Mouse (Mus musculus) yolk sac, embryonic 10.5 days (tissue): ENCODE results near the gene Plekhg5.
"Not testable (repeated sequence)": the region's sequence is repeated elsewhere in the genome, so short reads cannot be mapped to it uniquely, and the experiment has no call there.

ENCODE experiments used
- DNase-seq: peaks from one replicate; pipeline ENCODE4 v3.0.0-alpha.2; 2017; ENCODE audit warnings: low spot score

Gene Plekhg5

GRCm38 (mm10) chr4:152072121-152072601, at the start of gene Plekhg5:
Gene Plekhg5 (plus strand): TSS chr4:152072498.
- no peak for DNase-seq

- DNase-seq = no peak
These were observed 49.8 kb upstream of the Plekhg5 start for GRCm38 (mm10) chr4:152022506-152022905.

GRCm38 (mm10) chr4:152024525-152024924, 47.8 kb upstream of the Plekhg5 start:
- DNase-seq = no peak

GRCm38 (mm10) chr4:152026751-152027508, 45.4 kb upstream of the Plekhg5 start:
- DNase-seq = peak; percentile 82

GRCm38 (mm10) chr4:152027524-152027923, 44.8 kb upstream of the Plekhg5 start, which contains the start of gene Zbtb48:
Gene Zbtb48 (minus strand): TSS chr4:152027671.
- peak; percentile 96 for DNase-seq

GRCm38 (mm10) chr4:152028456-152028855, 43.8 kb upstream of the Plekhg5 start:
- DNase-seq = no peak

GRCm38 (mm10) chr4:152029087-152029486, 43.2 kb upstream of the Plekhg5 start:
- DNase-seq = no peak

GRCm38 (mm10) chr4:152029997-152030396, 42.3 kb upstream of the Plekhg5 start:
- no peak for DNase-seq

- DNase-seq = no peak
These were observed 39.4 kb upstream of the Plekhg5 start for GRCm38 (mm10) chr4:152032922-152033321.

GRCm38 (mm10) chr4:152036464-152036863, 35.8 kb upstream of the Plekhg5 start:
- DNase-seq = not testable (repeated sequence)

GRCm38 (mm10) chr4:152038225-152038984, 33.9 kb upstream of the Plekhg5 start, which contains the start of gene Tas1r1:
Gene Tas1r1 (minus strand): TSS chr4:152038568.
- no peak for DNase-seq

- DNase-seq = peak; percentile 90
These were observed 33.1 kb upstream of the Plekhg5 start, which contains the start of gene Nol9 for GRCm38 (mm10) chr4:152038985-152039830. Gene Nol9 (plus strand): TSS chr4:152039321.

- no peak for DNase-seq
These were observed 32.4 kb upstream of the Plekhg5 start for GRCm38 (mm10) chr4:152039831-152040310.

GRCm38 (mm10) chr4:152041924-152042641, 30.2 kb upstream of the Plekhg5 start:
- DNase-seq = no peak

GRCm38 (mm10) chr4:152043171-152043570, 29.1 kb upstream of the Plekhg5 start:
- DNase-seq = no peak

GRCm38 (mm10) chr4:152044609-152045008, 27.7 kb upstream of the Plekhg5 start:
- peak; percentile 55 for DNase-seq

- DNase-seq = peak; percentile 73
These were observed 9.7 kb upstream of the Plekhg5 start for GRCm38 (mm10) chr4:152062390-152063110.

- no peak for DNase-seq
These were observed 5.0 kb upstream of the Plekhg5 start for GRCm38 (mm10) chr4:152067280-152067679.

- no peak for DNase-seq
These were observed 4.1 kb upstream of the Plekhg5 start for GRCm38 (mm10) chr4:152068166-152068724.

GRCm38 (mm10) chr4:152069245-152069644, 3.1 kb upstream of the Plekhg5 start:
- no peak for DNase-seq
